Mouse (Mus musculus): ENCODE data around the gene Rin2. TPM values are rescaled to one million over a fixed set of nuclear protein-coding genes. Genes with fewer than 3 reads are reported as not detected.

Gene Rin2
- polyA plus RNA-seq, 1 experiment from 2014 or later: 28.9 TPM

DNA sequence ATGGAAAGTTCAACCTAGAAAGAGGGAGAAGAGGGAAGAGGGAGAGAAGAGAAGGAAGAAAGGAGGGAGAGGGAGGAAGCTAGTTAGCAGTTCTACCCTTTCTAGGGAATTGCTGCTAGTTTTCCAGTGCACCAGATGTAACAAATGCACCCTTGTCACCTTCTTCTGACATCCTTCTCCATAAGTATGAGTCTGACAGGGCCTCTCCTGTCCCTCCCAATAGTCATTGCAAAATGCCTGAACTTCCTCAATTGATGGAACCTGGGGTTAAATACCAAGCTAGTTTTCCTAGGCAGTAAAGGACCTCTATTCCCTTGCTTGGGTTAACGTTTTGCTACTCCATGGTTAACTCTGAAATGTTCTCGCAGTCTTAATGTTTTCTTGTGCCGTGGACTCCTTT lies 149.7 kb downstream of the Rin2 start:
- Histone ChIP-seq H3K9ac (no peak overlapping the region), H3K4me3 (no peak overlapping the region), H3K4me2 (no peak overlapping the region), H3K36me3 (no peaks in the 10 kb centered on the region), H3K27me3 (no peaks in the 10 kb centered on the region), H3K9me3 (no peaks in the 10 kb centered on the region), H3K4me1 (peaks cover 3% of the 10 kb centered on the region), H3K27ac (no peak overlapping the region)
- ATAC-seq (ENCODE audit: borderline replicate concordance, extremely low read depth, low FRiP score, low TSS enrichment): no peak
- WGBS: 92% methylated on average over 3 of the region's 3 CpGs

DNA sequence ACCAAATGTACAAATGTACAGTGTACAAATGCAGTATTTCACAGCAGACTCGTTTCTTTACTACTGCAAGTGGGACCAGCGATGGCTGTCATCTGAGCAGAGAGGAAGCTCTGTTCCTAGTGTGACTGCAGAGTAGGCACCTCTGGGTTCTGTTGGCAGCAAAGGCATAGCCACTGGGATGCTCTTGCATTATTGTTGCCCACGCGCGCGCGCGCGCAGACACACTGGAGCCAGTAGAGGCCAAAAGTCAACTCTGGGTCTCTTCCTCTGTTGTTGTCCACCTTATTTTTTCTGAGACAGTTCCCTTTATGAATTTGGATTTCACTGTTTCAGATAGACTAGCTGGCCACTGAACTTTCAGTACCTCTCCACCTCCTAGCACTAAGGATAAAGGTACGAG lies 150.2 kb downstream of the Rin2 start:
- no peak for ATAC-seq (ENCODE audit: borderline replicate concordance, extremely low read depth, low FRiP score, low TSS enrichment)
- H3K9ac ChIP-seq: no peak overlapping the region
- H3K9me3 ChIP-seq: no peaks in the 10 kb centered on the region
- no peak overlapping the region for H3K4me2 ChIP-seq
- H3K36me3 ChIP-seq: no peaks in the 10 kb centered on the region
- peaks cover 3% of the 10 kb centered on the region for H3K4me1 ChIP-seq
- H3K27me3 ChIP-seq: no peaks in the 10 kb centered on the region
- 97% methylated on average over 10 of the region's 10 CpGs for WGBS
- no peak overlapping the region for H3K4me3 ChIP-seq
- no peak overlapping the region for H3K27ac ChIP-seq

DNA sequence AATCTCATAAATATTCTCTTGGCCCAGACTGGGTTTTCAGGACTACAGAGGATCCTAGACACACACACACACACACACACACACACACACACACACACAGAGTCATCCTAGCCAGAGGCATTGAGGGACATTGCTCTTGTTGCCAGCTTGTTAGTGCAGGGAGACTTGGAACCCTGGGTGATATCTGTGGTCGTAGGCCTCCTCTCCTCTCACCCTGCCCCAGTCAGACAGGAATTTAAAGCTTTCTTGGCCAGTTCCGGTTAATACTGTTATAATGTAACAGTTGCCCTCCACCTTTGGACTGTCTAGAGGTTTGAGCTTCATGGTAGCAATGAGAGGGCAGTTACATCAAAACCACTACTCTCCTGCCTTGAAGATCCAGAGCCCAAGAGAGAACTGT lies 152.9 kb downstream of the Rin2 start:
- H3K4me2 ChIP-seq: no peak overlapping the region
- H3K9me3 ChIP-seq: no peaks in the 10 kb centered on the region
- peaks cover 14% of the 10 kb centered on the region for H3K4me1 ChIP-seq
- no peaks in the 10 kb centered on the region for H3K36me3 ChIP-seq
- ATAC-seq (ENCODE audit: borderline replicate concordance, extremely low read depth, low FRiP score, low TSS enrichment): no peak
- H3K27me3 ChIP-seq: no peaks in the 10 kb centered on the region
- no peak overlapping the region for H3K27ac ChIP-seq
- H3K4me3 ChIP-seq: no peak overlapping the region
- H3K9ac ChIP-seq: no peak overlapping the region
- WGBS: 59% methylated on average over 2 of the region's 2 CpGs

DNA sequence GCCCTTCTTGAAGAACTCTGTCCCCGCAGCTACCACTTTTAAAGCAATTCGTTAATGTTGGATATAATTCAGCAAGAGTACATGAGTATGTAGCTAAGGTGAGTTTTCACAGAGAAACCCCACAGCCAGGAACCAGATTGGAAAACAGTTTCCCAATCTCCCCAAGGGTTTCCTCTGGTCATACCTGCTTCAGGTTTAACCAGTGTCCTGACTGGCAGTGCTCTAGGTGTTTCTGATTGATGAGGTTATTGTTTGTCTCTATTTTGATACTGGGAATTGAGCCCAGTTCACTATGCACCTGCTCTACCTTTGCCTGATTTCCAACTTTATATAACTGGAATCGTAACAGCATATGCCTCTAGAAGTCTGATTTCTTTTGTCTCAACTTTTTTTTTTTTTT lies 153.6 kb downstream of the Rin2 start:
- ATAC-seq (ENCODE audit: borderline replicate concordance, extremely low read depth, low FRiP score, low TSS enrichment): no peak
- H3K4me2 ChIP-seq: no peak overlapping the region
- 90% methylated on average over 3 of the region's 3 CpGs for WGBS

DNA sequence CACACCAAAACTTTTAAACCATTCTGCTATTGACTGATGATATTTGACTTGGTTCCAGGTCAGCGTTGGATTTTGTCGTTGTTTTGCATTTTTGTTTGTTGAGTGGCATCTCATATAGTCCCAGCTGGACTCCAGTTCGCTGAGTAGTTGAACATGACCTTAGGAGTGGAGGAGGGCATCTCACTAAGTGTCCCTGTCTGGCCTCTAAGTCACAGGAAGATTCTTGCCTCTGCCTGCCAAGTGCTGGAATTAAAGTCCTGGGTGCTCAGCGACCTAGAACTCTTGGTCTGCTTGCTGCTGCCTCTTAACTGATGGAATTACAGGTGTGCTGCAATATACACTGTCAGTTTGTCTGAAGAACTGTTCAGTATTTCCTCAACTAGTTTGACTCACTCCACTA lies 154.2 kb downstream of the Rin2 start:
- WGBS: 70% methylated on average over 4 of the region's 4 CpGs
- no peak overlapping the region for H3K4me2 ChIP-seq

More for the DNA sequence above, 153.6 kb downstream of the Rin2 start:
- Histone ChIP-seq H3K27me3 (no peaks in the 10 kb centered on the region), H3K4me3 (no peak overlapping the region), H3K36me3 (no peaks in the 10 kb centered on the region), H3K9ac (no peak overlapping the region), H3K27ac (no peak overlapping the region), H3K4me1 (peaks cover 18% of the 10 kb centered on the region), H3K9me3 (no peaks in the 10 kb centered on the region)

DNA sequence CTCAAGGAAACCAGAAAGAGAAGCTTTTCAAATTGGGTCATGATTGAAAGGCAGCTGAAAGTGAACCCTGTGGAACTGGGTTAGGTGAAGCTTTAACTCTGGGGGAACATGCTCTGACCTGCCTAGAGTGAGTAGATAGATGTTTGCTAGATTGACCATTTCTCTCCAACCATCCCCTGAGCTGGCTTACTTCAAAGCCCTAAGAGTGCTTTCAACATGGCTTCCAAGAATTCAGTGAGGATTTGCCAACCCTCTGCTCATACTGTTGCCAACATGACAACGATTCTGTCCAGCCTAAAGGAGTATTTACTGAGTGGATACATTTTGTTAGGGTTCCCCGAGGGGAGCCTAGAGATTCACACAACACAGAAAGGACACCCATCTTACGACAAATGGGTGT lies 155.4 kb downstream of the Rin2 start:
- 77% methylated on average over 3 of the region's 3 CpGs for WGBS
- ATAC-seq (ENCODE audit: borderline replicate concordance, extremely low read depth, low FRiP score, low TSS enrichment): no peak
- H3K9me3 ChIP-seq: no peaks in the 10 kb centered on the region
- H3K4me3 ChIP-seq: no peak overlapping the region
- peaks cover 18% of the 10 kb centered on the region for H3K4me1 ChIP-seq
- H3K27ac ChIP-seq: no peak overlapping the region
- H3K9ac ChIP-seq: no peak overlapping the region
- H3K36me3 ChIP-seq: no peaks in the 10 kb centered on the region
- no peak overlapping the region for H3K4me2 ChIP-seq
- H3K27me3 ChIP-seq: no peaks in the 10 kb centered on the region

More for the DNA sequence above, 154.2 kb downstream of the Rin2 start:
- H3K9me3 ChIP-seq: no peaks in the 10 kb centered on the region
- no peaks in the 10 kb centered on the region for H3K36me3 ChIP-seq
- no peaks in the 10 kb centered on the region for H3K27me3 ChIP-seq
- no peak for ATAC-seq (ENCODE audit: borderline replicate concordance, extremely low read depth, low FRiP score, low TSS enrichment)
- no peak overlapping the region for H3K27ac ChIP-seq
- H3K4me3 ChIP-seq: no peak overlapping the region
- H3K9ac ChIP-seq: no peak overlapping the region
- H3K4me1 ChIP-seq: peaks cover 18% of the 10 kb centered on the region

DNA sequence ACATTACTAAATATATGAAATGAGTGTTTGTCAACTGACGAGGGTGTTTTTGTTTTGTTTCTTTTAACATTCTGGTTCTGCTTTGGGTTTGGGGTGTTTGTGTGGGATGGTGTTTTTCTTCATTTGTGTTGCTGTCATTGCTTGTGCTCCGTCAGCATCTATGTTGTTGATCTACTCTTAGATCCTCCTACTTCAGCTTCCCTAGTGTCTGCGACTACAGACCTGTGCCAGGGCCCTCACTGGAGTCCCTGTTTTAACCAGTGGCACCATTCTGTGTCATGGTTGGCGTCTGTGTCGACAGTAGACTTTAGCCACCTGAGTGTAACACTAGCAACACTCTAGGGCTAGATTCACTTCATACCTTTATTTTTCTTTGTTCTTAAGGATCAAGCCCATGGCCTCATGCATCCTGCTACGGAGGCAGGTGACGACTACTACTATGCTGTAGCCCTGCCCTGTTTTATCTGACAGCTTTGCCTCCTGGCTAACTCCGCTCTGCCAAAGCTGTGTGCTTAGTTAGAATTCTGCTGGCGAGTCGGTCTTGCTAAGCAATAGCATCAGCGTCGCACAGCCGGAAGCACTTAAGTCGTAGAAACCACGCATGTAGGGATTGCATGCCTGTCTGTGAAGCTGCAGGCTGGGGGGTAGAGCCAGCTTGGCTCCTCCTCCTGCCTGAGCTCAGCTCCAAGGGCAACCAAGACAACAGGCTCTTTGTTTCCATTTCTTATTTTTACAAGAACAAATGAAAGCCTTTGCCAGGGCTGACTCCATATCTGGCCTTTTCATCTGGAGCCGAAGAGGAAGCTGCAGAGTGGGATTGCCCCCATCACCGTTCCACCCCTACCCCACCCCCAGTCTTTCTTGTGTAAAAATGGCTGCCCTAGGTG lies 157.2 kb downstream of the Rin2 start:
- Histone ChIP-seq H3K9me3 (no peaks in the 10 kb centered on the region), H3K9ac (no peak overlapping the region)
- ATAC-seq (ENCODE audit: borderline replicate concordance, extremely low read depth, low FRiP score, low TSS enrichment): peak; percentile 88

DNA sequence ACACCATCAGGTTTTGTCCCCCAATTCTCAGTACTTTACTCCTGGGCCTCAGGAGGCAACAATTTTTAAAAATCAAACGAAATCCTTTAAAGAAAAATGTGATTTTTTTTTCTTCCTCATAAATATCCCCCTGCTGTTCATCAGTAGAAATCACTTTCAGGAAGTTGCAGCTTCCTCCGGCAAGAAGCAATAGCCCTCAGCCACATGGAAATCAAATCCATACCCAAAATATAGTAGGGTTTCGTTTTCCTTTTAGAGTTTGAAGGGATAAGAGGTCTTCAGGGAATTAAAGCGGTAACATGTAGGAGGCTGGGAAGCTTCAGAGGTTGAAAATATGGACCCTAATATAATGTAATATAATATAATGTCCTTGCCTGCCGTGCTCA lies 157.8 kb downstream of the Rin2 start:
- ATAC-seq (ENCODE audit: borderline replicate concordance, extremely low read depth, low FRiP score, low TSS enrichment): no peak
- WGBS: 54% methylated on average over 5 of the region's 5 CpGs
- Histone ChIP-seq H3K9me3 (no peaks in the 10 kb centered on the region), H3K36me3 (no peaks in the 10 kb centered on the region), H3K4me2 (peak overlapping the region; percentile 44; the same call in 1 of the 2 replicates), H3K27me3 (no peaks in the 10 kb centered on the region), H3K4me1 (peaks cover 18% of the 10 kb centered on the region), H3K4me3 (no peak overlapping the region), H3K27ac (peak overlapping the region; percentile 66), H3K9ac (no peak overlapping the region)

More for the DNA sequence above, 157.2 kb downstream of the Rin2 start:
- peak overlapping the region; percentile 44 for H3K4me2 ChIP-seq
- no peaks in the 10 kb centered on the region for H3K36me3 ChIP-seq
- H3K4me3 ChIP-seq: no peak overlapping the region
- peaks cover 18% of the 10 kb centered on the region for H3K4me1 ChIP-seq
- 38% methylated on average over 17 of the region's 17 CpGs for WGBS
- H3K27me3 ChIP-seq: no peaks in the 10 kb centered on the region
- peak overlapping the region; percentile 66 for H3K27ac ChIP-seq

DNA sequence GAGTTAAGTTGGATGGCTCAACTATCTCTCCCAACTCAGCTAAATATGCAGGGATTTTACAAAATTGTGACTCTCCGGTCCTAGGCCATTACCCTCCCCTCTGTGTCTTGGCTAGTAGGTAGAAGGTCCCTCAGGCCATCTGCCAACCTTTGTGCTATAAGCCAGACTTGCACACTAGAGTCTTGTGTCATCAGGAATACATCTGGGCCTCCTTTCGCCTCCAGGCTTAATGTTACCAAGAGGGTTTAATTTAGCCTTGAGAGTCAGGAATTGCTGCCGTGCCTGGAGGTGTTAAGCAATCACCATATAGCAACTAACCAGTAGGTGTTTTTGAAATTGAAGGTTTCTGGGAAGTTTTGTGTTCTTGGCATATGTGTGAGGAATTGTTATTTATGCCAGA lies 158.3 kb downstream of the Rin2 start:
- no peaks in the 10 kb centered on the region for H3K9me3 ChIP-seq
- H3K36me3 ChIP-seq: no peaks in the 10 kb centered on the region
- no peak overlapping the region for H3K4me2 ChIP-seq
- H3K4me1 ChIP-seq: peaks cover 18% of the 10 kb centered on the region
- no peaks in the 10 kb centered on the region for H3K27me3 ChIP-seq
- H3K27ac ChIP-seq: peak overlapping the region; percentile 66; the same call in 1 of the 2 replicates
- ATAC-seq (ENCODE audit: borderline replicate concordance, extremely low read depth, low FRiP score, low TSS enrichment): no peak
- H3K4me3 ChIP-seq: no peak overlapping the region
- 80% methylated on average over 3 of the region's 3 CpGs for WGBS
- no peak overlapping the region for H3K9ac ChIP-seq

DNA sequence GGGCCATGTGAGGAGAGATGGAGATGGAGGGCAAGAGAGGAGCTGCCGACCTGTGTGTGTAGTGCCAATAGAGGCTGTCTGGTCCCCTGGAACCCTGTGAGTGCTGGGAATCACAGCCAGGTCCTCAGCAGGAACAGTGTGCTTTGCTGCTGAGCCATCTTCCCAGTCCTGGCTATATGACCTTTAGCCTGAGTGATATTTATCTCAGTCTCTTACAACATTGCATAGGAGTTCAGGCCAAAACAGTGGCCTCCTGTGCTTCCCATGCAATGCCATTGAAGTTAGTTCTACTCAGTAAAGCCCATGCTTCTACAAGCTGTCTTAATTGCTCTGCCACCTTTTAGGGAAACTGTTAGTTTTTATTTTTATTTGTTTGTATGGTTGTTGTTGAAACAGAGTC lies 160.9 kb downstream of the Rin2 start:
- H3K27ac ChIP-seq: no peak overlapping the region
- ATAC-seq (ENCODE audit: borderline replicate concordance, extremely low read depth, low FRiP score, low TSS enrichment): no peak
- peaks cover 18% of the 10 kb centered on the region for H3K4me1 ChIP-seq
- 37% methylated on average over 1 of the region's 1 CpGs for WGBS
- H3K27me3 ChIP-seq: no peaks in the 10 kb centered on the region
- H3K9me3 ChIP-seq: no peaks in the 10 kb centered on the region
- no peak overlapping the region for H3K9ac ChIP-seq
- H3K4me2 ChIP-seq: no peak overlapping the region
- H3K36me3 ChIP-seq: no peaks in the 10 kb centered on the region
- H3K4me3 ChIP-seq: no peak overlapping the region

DNA sequence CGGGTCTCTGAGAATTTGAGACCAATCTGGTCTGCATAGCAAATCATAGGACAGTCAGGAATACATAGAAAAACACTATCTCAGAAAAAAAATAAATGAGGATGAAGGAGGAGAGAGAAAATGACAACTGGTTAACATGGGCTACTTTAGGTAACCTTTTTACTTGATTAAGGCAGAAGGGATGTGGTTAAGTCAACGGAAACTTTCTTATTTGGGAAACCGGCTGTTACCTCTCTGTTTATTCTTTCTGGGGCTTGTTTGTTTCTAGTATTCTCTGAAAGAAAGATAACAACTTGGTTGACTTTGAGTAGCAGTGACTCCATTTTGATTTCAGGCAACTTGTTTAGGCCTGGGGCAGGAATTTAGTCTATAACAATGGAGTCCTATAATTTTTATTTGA lies 163.7 kb downstream of the Rin2 start:
- Histone ChIP-seq H3K27me3 (no peaks in the 10 kb centered on the region), H3K4me3 (no peak overlapping the region), H3K36me3 (no peaks in the 10 kb centered on the region), H3K4me2 (no peak overlapping the region), H3K4me1 (no peaks in the 10 kb centered on the region), H3K9ac (no peak overlapping the region), H3K9me3 (no peaks in the 10 kb centered on the region), H3K27ac (no peak overlapping the region)
- no peak for ATAC-seq (ENCODE audit: borderline replicate concordance, extremely low read depth, low FRiP score, low TSS enrichment)
- WGBS: 68% methylated on average over 3 of the region's 3 CpGs

DNA sequence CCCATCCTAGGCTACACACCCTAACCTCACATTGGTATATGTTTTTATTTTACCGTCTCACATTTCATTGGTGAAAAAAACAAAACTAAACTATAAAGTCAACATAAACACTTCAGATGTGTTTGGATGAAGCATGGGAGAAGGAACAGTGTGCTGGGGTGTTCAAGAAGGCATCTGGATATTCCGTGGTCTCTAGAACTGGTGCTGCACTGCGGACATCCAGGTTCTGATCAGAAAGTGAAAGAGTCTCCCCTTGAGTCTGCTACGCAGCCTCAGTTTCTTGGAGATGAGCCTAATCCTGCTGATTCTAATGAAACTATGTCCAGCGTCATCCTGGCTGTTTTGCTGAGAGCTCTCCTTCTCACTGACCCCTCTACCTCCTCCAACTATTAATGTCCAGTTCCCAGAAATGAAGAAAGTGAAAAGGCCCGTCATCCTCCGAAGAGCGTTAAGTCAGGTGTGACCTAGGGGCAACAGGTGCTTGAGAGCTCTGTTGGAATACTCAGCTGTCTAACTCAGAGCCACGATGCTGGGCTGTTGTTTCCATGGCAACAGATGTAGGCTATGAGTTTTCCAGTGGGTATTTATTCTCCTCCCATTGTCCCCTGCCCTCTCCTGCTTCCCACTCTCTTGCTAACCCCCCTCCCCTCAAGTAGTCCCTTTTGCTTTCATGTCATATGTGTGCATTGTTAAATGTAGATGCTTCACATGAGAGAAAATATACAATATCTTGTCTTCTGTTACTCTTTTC lies 164.7 kb downstream of the Rin2 start:
- Histone ChIP-seq H3K27ac (no peak overlapping the region), H3K4me3 (no peak overlapping the region), H3K36me3 (no peaks in the 10 kb centered on the region), H3K27me3 (no peaks in the 10 kb centered on the region), H3K9me3 (no peaks in the 10 kb centered on the region), H3K9ac (no peak overlapping the region), H3K4me2 (no peak overlapping the region), H3K4me1 (0 out of 2 replicates have a peak, but pooled peaks cover 5% of the 10 kb centered on the region)
- 78% methylated on average over 9 of the region's 9 CpGs for WGBS
- no peak for ATAC-seq (ENCODE audit: borderline replicate concordance, extremely low read depth, low FRiP score, low TSS enrichment)
